Mouse (Mus musculus) bone marrow macrophage, adult 2 months (primary cell): ENCODE data around the gene Spice1.

Experiments
- CTCF ChIP-seq: IDR thresholded peaks from 2 replicates; pipeline ENCODE4 v1.5.1; 2012; ENCODE audit warnings: low read depth, mild to moderate bottlenecking, low read length, moderate library complexity
- POLR2A ChIP-seq: IDR thresholded peaks from 2 replicates; pipeline ENCODE4 v1.6.1; 2012; ENCODE audit warnings: mild to moderate bottlenecking, low read depth, low read length, borderline replicate concordance

GRCm38 (mm10) chr16:44337541-44337940, 9.4 kb upstream of the Spice1 start:
- TF ChIP-seq CTCF (no peak), POLR2A (no peak)
